17 mouse cellular contexts compared by ENCODE assay signal in genomic region chr1:23764710-23765109, GRCm38 (mm10). TPM values are rescaled to one million over a fixed set of nuclear protein-coding genes. Genes with fewer than 3 reads are reported as not detected.
A peak's percentile ranks its signal among the peaks of the same experiment; 100 is the strongest.
DNase-seq lines count a peak whose midpoint lies in the region; ATAC-seq lines count a peak whose summit lies in the region.
"Had no signal": no experiment of that assay in that cellular context is flagged by ENCODE, and none has a peak within 500 bp of the region (broad histone marks: within the 10 kb centered on the region; RNA-seq: fewer than 3 reads in every experiment).

No protein-coding gene starts in this region.

- whole genome bisulfite sequencing in forebrain, embryonic 14.5 days = 15% methylated on average over 4 of the region's 4 CpGs
- WGBS in forebrain, embryonic 11.5 days = 52% methylated on average over 4 of the region's 4 CpGs
- WGBS in hindbrain, embryonic 16.5 days = 33% methylated on average over 4 of the region's 4 CpGs

- H3K36me3 ChIP-seq in forebrain, embryonic 14.5 days (ENCODE audit: control insufficient read depth, insufficient read depth, low read length) = no peaks in the 10 kb centered on the region
- no peaks in the 10 kb centered on the region for H3K36me3 ChIP-seq in forebrain, embryonic 11.5 days (ENCODE audit: control insufficient read depth, insufficient read depth, low read length)
- H3K36me3 ChIP-seq in hindbrain, embryonic 16.5 days (ENCODE audit: control insufficient read depth, insufficient read depth, low read length) = no peaks in the 10 kb centered on the region
- H3K36me3 ChIP-seq: embryonic facial prominence, embryonic 12.5 days; heart, embryonic 13.5 days; liver, embryonic 12.5 days; lung, embryonic 15.5 days had no signal

- H3K9me3 ChIP-seq in forebrain, embryonic 14.5 days (replicated peaks; ENCODE audit: control insufficient read depth, low read length) = no peaks in the 10 kb centered on the region
- no peaks in the 10 kb centered on the region for H3K9me3 ChIP-seq in forebrain, embryonic 11.5 days (ENCODE audit: control insufficient read depth, low read length)
- no peaks in the 10 kb centered on the region for H3K9me3 ChIP-seq in hindbrain, embryonic 16.5 days (ENCODE audit: control insufficient read depth, low read length)
- H3K9me3 ChIP-seq: embryonic facial prominence, embryonic 12.5 days; heart, embryonic 13.5 days; liver, embryonic 12.5 days; lung, embryonic 15.5 days had no signal

- peaks cover 9% of the 10 kb centered on the region; the same call in 1 of the 2 replicates for H3K27me3 ChIP-seq in forebrain, embryonic 14.5 days (replicated peaks; ENCODE audit: control insufficient read depth, insufficient read depth, low read length)
- H3K27me3 ChIP-seq in forebrain, embryonic 11.5 days (ENCODE audit: control insufficient read depth, insufficient read depth, low read length) = peaks cover 20% of the 10 kb centered on the region
- H3K27me3 ChIP-seq in hindbrain, embryonic 16.5 days (replicated peaks; ENCODE audit: control insufficient read depth, insufficient read depth, low read length) = peaks cover 4% of the 10 kb centered on the region; the same call in 1 of the 2 replicates

- peak; percentile 86 for DNase-seq in forebrain, embryonic 14.5 days (ENCODE audit: low spot score)
- no peak for DNase-seq in forebrain, embryonic 11.5 days (ENCODE audit: low spot score)
- peak; percentile 22 to 58 for DNase-seq in layer of hippocampus, postnatal 14 days (ENCODE audit: low spot score in 2 of 2)
- no peak for DNase-seq in layer of hippocampus, adult 8-10 months (ENCODE audit: low spot score in 2 of 2)
- DNase-seq in brain, adult 2 months (ENCODE audit: low read depth, low spot score) = peak; percentile 29
- DNase-seq in left cerebral cortex, adult 18-20 months (ENCODE audit: low spot score in 2 of 2) = no peak
- DNase-seq: cerebellum, postnatal 36 days; kidney, adult 2 months had no signal

- no peak overlapping the region for H3K4me3 ChIP-seq in forebrain, embryonic 14.5 days (ENCODE audit: low read depth, low read length)
- H3K4me3 ChIP-seq in forebrain, embryonic 11.5 days (ENCODE audit: low read depth, low read length) = no peak overlapping the region
- peak overlapping the region; percentile 55 for H3K4me3 ChIP-seq in hindbrain, embryonic 16.5 days (ENCODE audit: low read length)
- H3K4me3 ChIP-seq: embryonic facial prominence, embryonic 12.5 days; heart, embryonic 13.5 days; liver, embryonic 12.5 days; lung, embryonic 15.5 days; myocyte had no signal

- ATAC-seq in forebrain, embryonic 14.5 days = no peak
- no peak for ATAC-seq in forebrain, embryonic 11.5 days (replicated peaks; ENCODE audit: low FRiP score)
- no peak for ATAC-seq in hindbrain, embryonic 16.5 days
- ATAC-seq: liver, embryonic 12.5 days had no signal

- H3K9ac ChIP-seq in forebrain, embryonic 14.5 days (ENCODE audit: low read length) = no peak overlapping the region
- no peak overlapping the region for H3K9ac ChIP-seq in forebrain, embryonic 11.5 days (ENCODE audit: low read length)
- no peak overlapping the region for H3K9ac ChIP-seq in hindbrain, embryonic 16.5 days (ENCODE audit: low read depth, low read length)
- H3K9ac ChIP-seq: embryonic facial prominence, embryonic 12.5 days; heart, embryonic 13.5 days; liver, embryonic 12.5 days; lung, embryonic 15.5 days had no signal

- H3K4me1 ChIP-seq in forebrain, embryonic 14.5 days (ENCODE audit: control insufficient read depth, insufficient read depth, low read length) = peaks cover 9% of the 10 kb centered on the region
- H3K4me1 ChIP-seq in forebrain, embryonic 11.5 days (replicated peaks; ENCODE audit: control insufficient read depth, insufficient read depth, low read length) = peaks cover 6% of the 10 kb centered on the region
- H3K4me1 ChIP-seq in hindbrain, embryonic 16.5 days (ENCODE audit: control insufficient read depth, insufficient read depth, low read depth, low read length) = peaks cover 16% of the 10 kb centered on the region
- H3K4me1 ChIP-seq: liver, embryonic 12.5 days had no signal

- peak overlapping the region; percentile 75; the same call in 1 of the 2 replicates for H3K4me2 ChIP-seq in forebrain, embryonic 14.5 days (ENCODE audit: low read length)
- no peak overlapping the region for H3K4me2 ChIP-seq in forebrain, embryonic 11.5 days (ENCODE audit: low read depth, low read length, severe bottlenecking)
- peak overlapping the region; percentile 89 for H3K4me2 ChIP-seq in hindbrain, embryonic 16.5 days (ENCODE audit: low read length)
- H3K4me2 ChIP-seq: embryonic facial prominence, embryonic 12.5 days; heart, embryonic 13.5 days; liver, embryonic 12.5 days; lung, embryonic 15.5 days had no signal

- no peak overlapping the region for H3K27ac ChIP-seq in forebrain, embryonic 14.5 days (ENCODE audit: low read depth, low read length)
- H3K27ac ChIP-seq in forebrain, embryonic 11.5 days (ENCODE audit: low read depth, low read length) = no peak overlapping the region
- H3K27ac ChIP-seq in hindbrain, embryonic 16.5 days (ENCODE audit: low read depth, low read length) = no peak overlapping the region
- H3K27ac ChIP-seq: embryonic facial prominence, embryonic 12.5 days; heart, embryonic 13.5 days; liver, embryonic 12.5 days; lung, embryonic 15.5 days had no signal

RNA-seq across cellular contexts. Expression of gene B3gat2, which starts 3.2 kb away (rescaled TPM):
- polyA plus RNA-seq in forebrain, embryonic 14.5 days (2014; fragmentation: Nextera tagmentation; extraction: Ambion mirVana) = 10.4 and 12.5 TPM in 2 replicates
- polyA plus RNA-seq in forebrain, embryonic 11.5 days (2014; fragmentation: Nextera tagmentation; extraction: Ambion mirVana) = 1.0 and 1.1 TPM in 2 replicates
- 10 to 100 TPM; 17.7 to 20.0 TPM for total RNA-seq in layer of hippocampus, postnatal 14 days (2021)
- 10 to 100 TPM; 11.0 to 13.0 (median 11.6) TPM for total RNA-seq in layer of hippocampus, adult 8-10 months (2022)
- polyA plus RNA-seq in hindbrain, embryonic 16.5 days (2015; fragmentation: Nextera tagmentation; extraction: Ambion mirVana) = 18.3 and 20.8 TPM in 2 replicates
- 1 to 10 TPM; 6.9 to 8.6 TPM for total RNA-seq in left cerebral cortex, adult 18-20 months (2021)
- total RNA-seq: gastrocnemius, adult 18-20 months; granulocyte monocyte progenitor cell, adult 5-6 weeks had no signal
- polyA plus RNA-seq: large intestine, adult 2 months had no signal

Comparison
In these comparisons a context has a peak if more than half of its experiments do, and no peak if none do; other contexts are left out.
1. DNase-seq: peak in forebrain, embryonic 14.5 days (single experiment), layer of hippocampus, postnatal 14 days (2 of 2) and brain, adult 2 months (single experiment); none in forebrain, embryonic 11.5 days (single experiment), layer of hippocampus, adult 8-10 months (0 of 2) and left cerebral cortex, adult 18-20 months (0 of 2).